Mouse (Mus musculus) neural tube, embryonic 14.5 days (tissue): ENCODE data around the gene Phf24. TPM values are rescaled to one million over a fixed set of nuclear protein-coding genes. Genes with fewer than 3 reads are reported as not detected.

Experiments
- ATAC-seq: fragments of 200-750 bp; cut with Nextera tagmentation; 2 replicates; pipeline ENCODE4 v1.8.0; 2017; ENCODE audit warnings: low read depth, mild to moderate bottlenecking, moderate TSS enrichment, moderate library complexity
- H3K27ac ChIP-seq: fragments of 300-500 bp; sonication (generic); 2 replicates; pipeline ENCODE4 v1.5.1; 2014; ENCODE audit warnings: low read depth, mild to moderate bottlenecking, control low read depth, low read length, moderate library complexity, mixed read lengths
- H3K27me3 ChIP-seq: fragments of 300-500 bp; sonication (generic); 2 replicates; pipeline ENCODE4 v1.6.1; 2014; ENCODE audit warnings: low read length; ENCODE audit not compliant: control insufficient read depth, insufficient read depth
- H3K36me3 ChIP-seq: fragments of 300-500 bp; sonication (generic); 2 replicates; pipeline ENCODE4 v1.6.1; 2014; ENCODE audit warnings: low read length, mixed read lengths; ENCODE audit not compliant: control insufficient read depth, insufficient read depth
- H3K4me1 ChIP-seq: fragments of 300-500 bp; sonication (generic); 2 replicates; pipeline ENCODE4 v1.6.1; 2014; ENCODE audit warnings: low read length; ENCODE audit not compliant: control insufficient read depth, insufficient read depth
- H3K4me2 ChIP-seq: fragments of 300-500 bp; sonication (generic); 2 replicates; pipeline ENCODE4 v1.6.1; 2014; ENCODE audit warnings: mild to moderate bottlenecking, low read depth, low read length, control low read depth
- H3K4me3 ChIP-seq: fragments of 300-500 bp; sonication (generic); 2 replicates; pipeline ENCODE4 v1.5.1; 2014; ENCODE audit warnings: low read depth, low read length, control low read depth, mixed read lengths
- H3K9ac ChIP-seq: fragments of 300-500 bp; sonication (generic); replicated peaks from 2 replicates; pipeline ENCODE4 v1.6.1; 2014; ENCODE audit warnings: low read depth, mild to moderate bottlenecking, control low read depth, low read length, mixed read lengths
- H3K9me3 ChIP-seq: fragments of 300-500 bp; sonication (generic); 2 replicates; pipeline ENCODE4 v1.6.1; 2016; ENCODE audit warnings: low read length; ENCODE audit not compliant: control insufficient read depth
- WGBS: fragments of 180-500 bp; shearing (Covaris S2); extraction: QIAGEN DNeasy Blood & Tissue Kit; methylation state at CpG from one replicate; pipeline ENCODE4 v1.1.7; 2014; 5-methylcytosine and 5-hydroxymethylcytosine counted together
- polyA plus RNA-seq: library from polyadenylated mRNA; unstranded; fragments of >200 nt; fragmentation: Nextera tagmentation; extraction: Ambion mirVana; gene quantifications from 2 replicates; pipeline ENCODE4 v1.2.1, GENCODE M21; 2014

The Phf24 gene
- polyA plus RNA-seq, 1 experiment from 2014 or later = 48.7 TPM

GRCm38 (mm10) chr4:42950065-42950558, 33.7 kb downstream of the Phf24 start:
- peak; percentile 60 for ATAC-seq
- Histone ChIP-seq H3K4me1 (peaks cover 66% of the 10 kb centered on the region), H3K9me3 (no peaks in the 10 kb centered on the region), H3K36me3 (peaks cover 9% of the 10 kb centered on the region), H3K4me2 (peak overlapping the region; percentile 98), H3K27ac (peak overlapping the region; percentile 97), H3K27me3 (no peaks in the 10 kb centered on the region), H3K9ac (peak overlapping the region; percentile 98), H3K4me3 (peak overlapping the region; percentile 78)
- 3% methylated on average over 9 of the region's 27 CpGs for WGBS

GRCm38 (mm10) chr4:42951206-42952195, 35.0 kb downstream of the Phf24 start:
- peak overlapping the region; percentile 98 for H3K4me2 ChIP-seq
- peak overlapping the region; percentile 97 for H3K27ac ChIP-seq
- H3K4me1 ChIP-seq = peaks cover 61% of the 10 kb centered on the region
- H3K36me3 ChIP-seq = peaks cover 18% of the 10 kb centered on the region
- 50% methylated on average over 11 of the region's 11 CpGs for WGBS
- H3K9me3 ChIP-seq = no peaks in the 10 kb centered on the region
- ATAC-seq = no peak
- peak overlapping the region; percentile 98 for H3K9ac ChIP-seq
- H3K4me3 ChIP-seq = peak overlapping the region; percentile 78
- no peaks in the 10 kb centered on the region for H3K27me3 ChIP-seq

DNA sequence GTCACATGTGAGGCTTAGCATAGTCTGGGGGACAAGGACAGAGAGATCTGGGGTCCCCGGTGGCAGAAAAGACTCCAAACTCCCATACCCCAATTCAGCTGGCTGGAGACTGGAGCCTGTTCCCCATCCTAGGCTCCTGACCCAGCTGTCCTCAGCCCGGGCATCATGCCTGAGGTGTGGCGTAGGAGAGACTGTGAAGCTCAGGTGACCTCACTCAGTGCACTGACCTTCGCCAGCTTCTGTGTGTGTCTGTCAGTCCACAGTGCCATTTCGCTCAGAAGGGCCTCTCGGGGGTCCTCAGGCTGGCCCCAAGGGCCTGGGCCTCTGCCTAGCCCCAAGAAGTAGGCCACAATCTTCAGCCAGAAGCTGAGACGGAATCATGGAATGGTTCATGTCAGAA, 36.1 kb downstream of the Phf24 start:
- Histone ChIP-seq H3K4me3 (peak overlapping the region; percentile 78), H3K9ac (peak overlapping the region; percentile 33; the same call in 1 of the 2 replicates), H3K27ac (peak overlapping the region; percentile 97), H3K4me1 (peaks cover 51% of the 10 kb centered on the region), H3K9me3 (no peaks in the 10 kb centered on the region), H3K36me3 (peaks cover 29% of the 10 kb centered on the region), H3K27me3 (no peaks in the 10 kb centered on the region), H3K4me2 (peak overlapping the region; percentile 98)
- 81% methylated on average over 7 of the region's 7 CpGs for WGBS
- ATAC-seq = no peak

GRCm38 (mm10) chr4:42953435-42954094, 37.1 kb downstream of the Phf24 start:
- peaks cover 45% of the 10 kb centered on the region for H3K4me1 ChIP-seq
- peak overlapping the region; percentile 25 for H3K4me3 ChIP-seq
- WGBS = 10% methylated on average over 10 of the region's 10 CpGs
- peak overlapping the region; percentile 98 for H3K4me2 ChIP-seq
- H3K9me3 ChIP-seq = no peaks in the 10 kb centered on the region
- peak overlapping the region; percentile 33; the same call in 1 of the 2 replicates for H3K9ac ChIP-seq
- peaks cover 35% of the 10 kb centered on the region for H3K36me3 ChIP-seq
- peak overlapping the region; percentile 68 for H3K27ac ChIP-seq
- ATAC-seq = peak; percentile 4; the same call in 1 of the 2 replicates
- H3K27me3 ChIP-seq = no peaks in the 10 kb centered on the region

GRCm38 (mm10) chr4:42954297-42954696, 37.8 kb downstream of the Phf24 start:
- Histone ChIP-seq H3K4me2 (peak overlapping the region; percentile 98), H3K9ac (0 out of 2 replicates have a peak overlapping the region, but pooled peaks have one; percentile 28), H3K4me1 (peaks cover 39% of the 10 kb centered on the region), H3K4me3 (no peak overlapping the region), H3K27ac (peak overlapping the region; percentile 68; the same call in 1 of the 2 replicates), H3K27me3 (no peaks in the 10 kb centered on the region), H3K9me3 (no peaks in the 10 kb centered on the region), H3K36me3 (peaks cover 35% of the 10 kb centered on the region)
- ATAC-seq = no peak
- WGBS = 7% methylated on average over 10 of the region's 10 CpGs

DNA sequence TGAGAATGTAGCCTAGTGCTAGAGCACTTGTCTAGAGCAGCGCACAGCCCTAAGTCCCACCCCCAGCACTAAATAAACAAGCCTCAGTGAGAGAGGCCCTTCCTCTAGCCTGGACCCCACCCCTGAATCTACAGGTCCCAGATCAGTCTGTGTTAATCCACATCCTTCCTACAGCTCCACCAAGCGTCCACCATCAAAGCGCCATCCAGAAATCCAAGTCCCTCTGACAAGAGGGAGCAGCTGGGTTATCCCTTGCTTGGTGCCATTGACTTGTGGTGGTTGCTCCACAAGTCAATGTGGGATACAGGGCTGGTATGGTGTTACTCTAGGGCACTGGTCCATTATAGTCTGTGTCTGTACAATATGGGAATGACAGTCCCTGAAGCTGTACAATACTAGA, 38.7 kb downstream of the Phf24 start:
- no peak overlapping the region for H3K9ac ChIP-seq

DNA sequence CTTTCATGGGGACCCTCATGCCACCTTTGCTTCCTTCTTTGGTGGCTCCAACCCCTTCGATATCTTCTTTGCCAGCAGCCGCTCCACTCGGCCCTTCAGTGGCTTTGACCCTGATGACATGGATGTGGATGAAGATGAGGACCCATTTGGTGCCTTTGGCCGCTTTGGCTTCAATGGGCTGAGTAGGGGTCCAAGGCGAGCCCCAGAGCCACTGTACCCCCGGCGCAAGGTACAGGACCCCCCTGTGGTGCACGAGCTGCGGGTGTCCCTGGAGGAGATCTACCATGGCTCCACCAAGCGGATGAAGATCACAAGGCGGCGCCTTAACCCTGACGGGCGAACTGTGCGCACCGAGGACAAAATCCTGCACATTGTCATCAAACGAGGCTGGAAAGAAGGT, 40.1 kb downstream of the Phf24 start:
- H3K4me3 ChIP-seq = no peak overlapping the region
- H3K36me3 ChIP-seq = peaks cover 35% of the 10 kb centered on the region
- 94% methylated on average over 17 of the region's 17 CpGs for WGBS

More for the DNA sequence above, 38.7 kb downstream of the Phf24 start:
- H3K27ac ChIP-seq = no peak overlapping the region
- no peaks in the 10 kb centered on the region for H3K27me3 ChIP-seq
- H3K36me3 ChIP-seq = peaks cover 35% of the 10 kb centered on the region
- ATAC-seq = no peak
- H3K4me1 ChIP-seq = peaks cover 39% of the 10 kb centered on the region
- no peak overlapping the region for H3K4me2 ChIP-seq
- H3K9me3 ChIP-seq = no peaks in the 10 kb centered on the region
- WGBS = 93% methylated on average over 3 of the region's 3 CpGs
- no peak overlapping the region for H3K4me3 ChIP-seq

DNA sequence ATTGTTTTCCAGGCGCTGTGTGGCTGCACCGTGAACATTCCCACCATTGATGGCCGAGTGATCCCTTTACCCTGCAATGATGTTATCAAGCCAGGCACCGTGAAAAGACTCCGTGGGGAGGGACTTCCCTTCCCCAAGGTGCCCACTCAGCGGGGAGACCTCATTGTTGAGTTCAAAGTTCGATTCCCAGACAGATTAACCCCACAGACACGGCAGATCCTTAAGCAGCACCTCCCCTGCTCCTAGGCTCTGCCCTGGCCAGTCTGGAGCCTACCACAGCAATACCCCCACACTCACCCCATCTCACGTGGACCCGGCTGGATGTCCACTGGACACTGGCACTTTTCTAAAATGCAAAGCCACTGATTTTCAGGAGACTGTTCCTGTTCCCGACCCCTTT, 40.8 kb downstream of the Phf24 start:
- ATAC-seq = no peak
- WGBS = 84% methylated on average over 11 of the region's 11 CpGs
- no peak overlapping the region for H3K4me3 ChIP-seq
- H3K9me3 ChIP-seq = no peaks in the 10 kb centered on the region
- H3K4me1 ChIP-seq = peaks cover 24% of the 10 kb centered on the region
- peaks cover 35% of the 10 kb centered on the region for H3K36me3 ChIP-seq
- H3K27ac ChIP-seq = no peak overlapping the region
- H3K9ac ChIP-seq = no peak overlapping the region
- no peak overlapping the region for H3K4me2 ChIP-seq
- H3K27me3 ChIP-seq = no peaks in the 10 kb centered on the region

More for the DNA sequence above, 40.1 kb downstream of the Phf24 start:
- no peak overlapping the region for H3K27ac ChIP-seq
- H3K27me3 ChIP-seq = no peaks in the 10 kb centered on the region
- peaks cover 31% of the 10 kb centered on the region for H3K4me1 ChIP-seq
- ATAC-seq = no peak
- H3K9me3 ChIP-seq = no peaks in the 10 kb centered on the region
- H3K9ac ChIP-seq = no peak overlapping the region
- H3K4me2 ChIP-seq = no peak overlapping the region
